Mouse (Mus musculus): Measurements from ENCODE around the gene Myh9. TPM values are rescaled to one million over a fixed set of nuclear protein-coding genes. Genes with fewer than 3 reads are reported as not detected.
A peak's percentile ranks its signal among the peaks of the same experiment; 100 is the strongest.

Myh9 gene
- polyA plus RNA-seq, 1 experiment from 2014 or later = 32.9 TPM

DNA sequence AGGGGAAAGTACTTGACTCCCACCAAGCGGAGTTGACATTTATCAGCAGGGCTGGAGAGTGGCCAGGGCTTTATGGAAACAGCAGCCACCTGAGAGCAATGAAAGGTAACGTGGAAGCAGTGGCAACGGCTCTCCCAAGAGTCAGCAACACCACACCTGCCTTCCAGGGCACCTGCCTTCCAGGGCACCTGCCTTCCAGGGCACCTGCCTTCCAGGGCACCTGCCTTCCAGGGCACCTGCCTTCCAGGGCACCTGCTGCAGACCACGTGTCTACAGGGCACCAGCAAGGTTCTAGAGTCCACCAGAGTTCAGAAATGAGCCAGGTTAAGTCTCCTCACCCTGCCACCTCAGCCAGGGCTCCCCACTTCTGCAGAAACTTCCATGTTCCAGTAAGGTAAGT, 48.9 kb downstream of the Myh9 start:
- WGBS = 79% methylated on average over 4 of the region's 4 CpGs
- H3K36me3 ChIP-seq (ENCODE audit: control insufficient read depth, insufficient read depth, low read length) = peaks cover 65% of the 10 kb centered on the region
- ATAC-seq (ENCODE audit: low FRiP score, low TSS enrichment) = no peak
- peaks cover 7% of the 10 kb centered on the region for H3K4me1 ChIP-seq (replicated peaks; ENCODE audit: control insufficient read depth, insufficient read depth)
- no peak overlapping the region for H3K4me2 ChIP-seq (replicated peaks; ENCODE audit: low read depth)
- H3K9me3 ChIP-seq (ENCODE audit: control insufficient read depth, low read length) = no peaks in the 10 kb centered on the region
- no peak for DNase-seq (ENCODE audit: low spot score)
- H3K4me3 ChIP-seq (ENCODE audit: low read depth, low read length) = no peak overlapping the region
- no peaks in the 10 kb centered on the region for H3K27me3 ChIP-seq (ENCODE audit: control insufficient read depth, insufficient read depth, low read length)
- no peak overlapping the region for H3K27ac ChIP-seq (replicated peaks)
- TF ChIP-seq EP300 (optimal IDR thresholded peaks at IDR 0.05) = no peak
- no peak for TF ChIP-seq CTCF (IDR thresholded peaks at IDR 0.05; ENCODE audit: low read depth)
- H3K9ac ChIP-seq (ENCODE audit: low read length) = no peak overlapping the region

GRCm38 (mm10) chr15:77792056-77792455, 49.9 kb downstream of the Myh9 start:
- no peak for TF ChIP-seq EP300 (optimal IDR thresholded peaks at IDR 0.05)
- TF ChIP-seq CTCF (IDR thresholded peaks at IDR 0.05; ENCODE audit: low read depth) = no peak
- Histone ChIP-seq H3K27me3 (ENCODE audit: control insufficient read depth, insufficient read depth, low read length) (no peaks in the 10 kb centered on the region), H3K4me3 (ENCODE audit: low read depth, low read length) (no peak overlapping the region), H3K9ac (ENCODE audit: low read length) (peak overlapping the region; percentile 31; the same call in 1 of the 2 replicates), H3K4me2 (replicated peaks; ENCODE audit: low read depth) (no peak overlapping the region), H3K36me3 (ENCODE audit: control insufficient read depth, insufficient read depth, low read length) (peaks cover 72% of the 10 kb centered on the region), H3K4me1 (replicated peaks; ENCODE audit: control insufficient read depth, insufficient read depth) (no peaks in the 10 kb centered on the region), H3K27ac (replicated peaks) (no peak overlapping the region), H3K9me3 (ENCODE audit: control insufficient read depth, low read length) (no peaks in the 10 kb centered on the region)
- ATAC-seq (ENCODE audit: low FRiP score, low TSS enrichment) = no peak
- no peak for DNase-seq (ENCODE audit: low spot score)
- WGBS = 81% methylated on average over 9 of the region's 9 CpGs

DNA sequence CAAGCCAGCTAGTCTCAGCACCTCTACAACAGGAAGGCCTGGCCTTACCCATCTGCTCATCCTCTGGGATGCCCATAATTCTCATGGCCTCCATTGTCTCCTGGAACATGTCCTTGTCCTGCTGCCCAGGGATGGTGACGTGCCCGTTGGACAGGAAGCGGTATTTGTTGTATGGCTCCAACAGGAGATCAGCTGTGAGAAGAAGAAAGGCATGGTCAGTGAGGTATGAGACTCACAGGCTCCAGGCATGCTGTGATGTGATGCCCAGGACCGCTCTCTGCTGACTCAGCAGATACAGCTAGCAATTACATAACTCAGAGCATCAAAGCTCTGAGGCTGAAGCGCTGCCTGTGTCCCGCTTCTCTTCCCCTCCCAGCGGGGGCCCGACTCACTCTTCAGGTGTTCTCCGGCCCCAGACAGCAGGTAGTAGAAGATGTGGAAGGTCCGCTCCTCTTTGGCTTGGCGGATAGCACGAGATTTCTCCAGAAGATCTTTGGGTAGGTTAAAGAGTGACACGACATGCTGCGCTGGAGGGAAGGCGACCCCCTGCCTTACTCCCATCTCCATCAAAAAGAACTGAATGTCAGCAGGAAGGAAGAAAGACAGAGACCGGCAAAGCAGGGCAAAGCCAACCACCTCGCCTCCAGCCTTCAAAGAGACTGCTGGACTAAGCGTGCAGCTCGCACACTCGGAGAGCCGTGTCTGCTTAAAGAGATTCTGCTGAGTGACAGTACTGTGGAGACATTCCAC, 51.1 kb downstream of the Myh9 start:
- H3K4me1 ChIP-seq (replicated peaks; ENCODE audit: control insufficient read depth, insufficient read depth) = no peaks in the 10 kb centered on the region
- H3K36me3 ChIP-seq (ENCODE audit: control insufficient read depth, insufficient read depth, low read length) = peaks cover 79% of the 10 kb centered on the region
- no peak for ATAC-seq (ENCODE audit: low FRiP score, low TSS enrichment)
- H3K27ac ChIP-seq (replicated peaks) = no peak overlapping the region
- no peak overlapping the region for H3K9ac ChIP-seq (ENCODE audit: low read length)
- H3K27me3 ChIP-seq (ENCODE audit: control insufficient read depth, insufficient read depth, low read length) = no peaks in the 10 kb centered on the region
- no peak overlapping the region for H3K4me2 ChIP-seq (replicated peaks; ENCODE audit: low read depth)
- no peak overlapping the region for H3K4me3 ChIP-seq (ENCODE audit: low read depth, low read length)
- DNase-seq (ENCODE audit: low spot score) = no peak
- no peak for TF ChIP-seq CTCF (IDR thresholded peaks at IDR 0.05; ENCODE audit: low read depth)
- TF ChIP-seq EP300 (optimal IDR thresholded peaks at IDR 0.05) = no peak
- H3K9me3 ChIP-seq (ENCODE audit: control insufficient read depth, low read length) = no peaks in the 10 kb centered on the region
- WGBS = 91% methylated on average over 21 of the region's 21 CpGs

GRCm38 (mm10) chr15:77789186-77789585, 52.8 kb downstream of the Myh9 start:
- TF ChIP-seq CTCF (IDR thresholded peaks at IDR 0.05; ENCODE audit: low read depth) = no peak
- no peak for TF ChIP-seq EP300 (optimal IDR thresholded peaks at IDR 0.05)
- Histone ChIP-seq H3K9me3 (ENCODE audit: control insufficient read depth, low read length) (no peaks in the 10 kb centered on the region), H3K9ac (ENCODE audit: low read length) (no peak overlapping the region), H3K4me1 (replicated peaks; ENCODE audit: control insufficient read depth, insufficient read depth) (no peaks in the 10 kb centered on the region), H3K4me2 (replicated peaks; ENCODE audit: low read depth) (no peak overlapping the region), H3K27ac (replicated peaks) (no peak overlapping the region), H3K36me3 (ENCODE audit: control insufficient read depth, insufficient read depth, low read length) (peaks cover 82% of the 10 kb centered on the region), H3K4me3 (ENCODE audit: low read depth, low read length) (no peak overlapping the region), H3K27me3 (ENCODE audit: control insufficient read depth, insufficient read depth, low read length) (no peaks in the 10 kb centered on the region)
- DNase-seq (ENCODE audit: low spot score) = no peak
- ATAC-seq (ENCODE audit: low FRiP score, low TSS enrichment) = no peak
- 77% methylated on average over 3 of the region's 3 CpGs for WGBS

- H3K4me3 ChIP-seq (ENCODE audit: low read depth, low read length) = no peak overlapping the region
- TF ChIP-seq EP300 (optimal IDR thresholded peaks at IDR 0.05) (no peak), CTCF (IDR thresholded peaks at IDR 0.05; ENCODE audit: low read depth) (no peak)
- no peaks in the 10 kb centered on the region for H3K9me3 ChIP-seq (ENCODE audit: control insufficient read depth, low read length)
- no peaks in the 10 kb centered on the region for H3K4me1 ChIP-seq (replicated peaks; ENCODE audit: control insufficient read depth, insufficient read depth)
- H3K36me3 ChIP-seq (ENCODE audit: control insufficient read depth, insufficient read depth, low read length) = peaks cover 84% of the 10 kb centered on the region
- H3K27ac ChIP-seq (replicated peaks) = no peak overlapping the region
- H3K9ac ChIP-seq (ENCODE audit: low read length) = no peak overlapping the region
- DNase-seq (ENCODE audit: low spot score) (no peak), ATAC-seq (ENCODE audit: low FRiP score, low TSS enrichment) (no peak)
- no peak overlapping the region for H3K4me2 ChIP-seq (replicated peaks; ENCODE audit: low read depth)
- no peaks in the 10 kb centered on the region for H3K27me3 ChIP-seq (ENCODE audit: control insufficient read depth, insufficient read depth, low read length)
- 81% methylated on average over 6 of the region's 6 CpGs for WGBS
Measured at GRCm38 (mm10) chr15:77788356-77788755, 53.6 kb downstream of the Myh9 start.

GRCm38 (mm10) chr15:77785807-77786206, 56.2 kb downstream of the Myh9 start:
- TF ChIP-seq CTCF (IDR thresholded peaks at IDR 0.05; ENCODE audit: low read depth) (no peak), EP300 (optimal IDR thresholded peaks at IDR 0.05) (no peak)
- no peak for DNase-seq (ENCODE audit: low spot score)
- H3K9me3 ChIP-seq (ENCODE audit: control insufficient read depth, low read length) = no peaks in the 10 kb centered on the region
- no peak overlapping the region for H3K4me3 ChIP-seq (ENCODE audit: low read depth, low read length)
- no peaks in the 10 kb centered on the region for H3K27me3 ChIP-seq (ENCODE audit: control insufficient read depth, insufficient read depth, low read length)
- no peak for ATAC-seq (ENCODE audit: low FRiP score, low TSS enrichment)
- H3K27ac ChIP-seq (replicated peaks) = no peak overlapping the region
- H3K4me2 ChIP-seq (replicated peaks; ENCODE audit: low read depth) = no peak overlapping the region
- H3K36me3 ChIP-seq (ENCODE audit: control insufficient read depth, insufficient read depth, low read length) = peaks cover 85% of the 10 kb centered on the region
- 87% methylated on average over 1 of the region's 1 CpGs for WGBS
- no peaks in the 10 kb centered on the region for H3K4me1 ChIP-seq (replicated peaks; ENCODE audit: control insufficient read depth, insufficient read depth)
- H3K9ac ChIP-seq (ENCODE audit: low read length) = no peak overlapping the region

Data from stomach, postnatal 0 days (tissue).